Mouse (Mus musculus) hindbrain, postnatal 0 days (tissue): ENCODE results near the gene Phlpp1. TPM values are rescaled to one million over a fixed set of nuclear protein-coding genes. Genes with fewer than 3 reads are reported as not detected.
A peak's percentile ranks its signal among the peaks of the same experiment; 100 is the strongest.

ENCODE experiments used
- ATAC-seq: fragments of 200-750 bp; cut with Nextera tagmentation; 2 replicates; pipeline ENCODE4 v1.8.0; 2017; ENCODE audit warnings: mild to moderate bottlenecking, moderate TSS enrichment, moderate library complexity
- DNase-seq: peaks from one replicate; pipeline ENCODE4 v3.0.0-alpha.2; 2015; ENCODE audit warnings: low spot score
- H3K27ac ChIP-seq: fragments of 300-500 bp; sonication (generic); 2 replicates; pipeline ENCODE4 v1.5.1; 2014; ENCODE audit warnings: mild to moderate bottlenecking
- H3K27me3 ChIP-seq: fragments of 300-500 bp; sonication (generic); 2 replicates; pipeline ENCODE4 v1.6.1; 2014; ENCODE audit warnings: low read length, mixed read lengths; ENCODE audit not compliant: insufficient read depth
- H3K36me3 ChIP-seq: fragments of 300-500 bp; sonication (generic); 2 replicates; pipeline ENCODE4 v1.6.1; 2014; ENCODE audit warnings: low read length, mixed read lengths; ENCODE audit not compliant: insufficient read depth
- H3K4me1 ChIP-seq: fragments of 300-500 bp; sonication (generic); 2 replicates; pipeline ENCODE4 v1.6.1; 2014; ENCODE audit warnings: antibody characterized with exemption, low read length, mixed read lengths; ENCODE audit not compliant: insufficient read depth
- H3K4me2 ChIP-seq: fragments of 300-500 bp; sonication (generic); 2 replicates; pipeline ENCODE4 v1.6.1; 2014; ENCODE audit warnings: low read depth, mild to moderate bottlenecking, low read length, moderate library complexity, mixed read lengths
- H3K4me3 ChIP-seq: fragments of 300-500 bp; sonication (generic); 2 replicates; pipeline ENCODE4 v1.5.1; 2014; ENCODE audit warnings: low read length
- H3K9ac ChIP-seq: fragments of 300-500 bp; sonication (generic); replicated peaks from 2 replicates; pipeline ENCODE4 v1.6.1; 2014; ENCODE audit warnings: mild to moderate bottlenecking, low read length, moderate library complexity, mixed read lengths
- H3K9me3 ChIP-seq: fragments of 300-500 bp; sonication (generic); 2 replicates; pipeline ENCODE4 v1.6.1; 2016; ENCODE audit warnings: low read length, mixed read lengths
- CTCF ChIP-seq: IDR thresholded peaks from 2 replicates; pipeline ENCODE4 v1.5.1; 2016; ENCODE audit warnings: antibody characterized with exemption, control low read depth, low read depth
- WGBS: fragments of 180-500 bp; shearing (Covaris S2); extraction: QIAGEN DNeasy Blood & Tissue Kit; methylation state at CpG from one replicate; pipeline ENCODE4 v1.1.7; 2014; 5-methylcytosine and 5-hydroxymethylcytosine counted together
- polyA plus RNA-seq: library from polyadenylated mRNA; unstranded; fragments of >200 nt; fragmentation: Nextera tagmentation; extraction: Ambion mirVana; gene quantifications from 2 replicates; pipeline ENCODE4 v1.2.1, GENCODE M21; 2015
- total RNA-seq: library from RNA; depleted of rRNA; stranded (reverse); fragments of >200 nt; gene quantifications from 2 replicates; pipeline ENCODE4 v1.2.3, GENCODE M21; 2014

Gene Phlpp1
- total and polyA plus RNA-seq, 2 experiments from 2014 or later = 6.0 to 38.0 TPM

GRCm38 (mm10) chr1:106152742-106153141 is 18.8 kb upstream of the Phlpp1 start:
- ATAC-seq (no peak), DNase-seq (no peak)
- no peak overlapping the region for H3K27ac ChIP-seq
- no peak for TF ChIP-seq CTCF
- H3K4me1 ChIP-seq = peaks cover 5% of the 10 kb centered on the region; the same call in 1 of the 2 replicates
- H3K9me3 ChIP-seq = no peaks in the 10 kb centered on the region
- no peaks in the 10 kb centered on the region for H3K27me3 ChIP-seq
- H3K36me3 ChIP-seq = no peaks in the 10 kb centered on the region
- no peak overlapping the region for H3K4me3 ChIP-seq
- H3K4me2 ChIP-seq = no peak overlapping the region
- H3K9ac ChIP-seq = no peak overlapping the region

GRCm38 (mm10) chr1:106154590-106154989 is 17.0 kb upstream of the Phlpp1 start:
- no peak for TF ChIP-seq CTCF
- no peak for ATAC-seq
- no peaks in the 10 kb centered on the region for H3K27me3 ChIP-seq

GRCm38 (mm10) chr1:106155087-106155567 is 16.4 kb upstream of the Phlpp1 start:
- no peaks in the 10 kb centered on the region for H3K4me1 ChIP-seq
- no peaks in the 10 kb centered on the region for H3K36me3 ChIP-seq
- no peak for TF ChIP-seq CTCF
- no peak overlapping the region for H3K4me3 ChIP-seq
- no peak overlapping the region for H3K4me2 ChIP-seq
- peak; percentile 88 for ATAC-seq
- no peaks in the 10 kb centered on the region for H3K27me3 ChIP-seq
- DNase-seq = peak; percentile 72
- 44% methylated on average over 10 of the region's 10 CpGs for WGBS
- H3K27ac ChIP-seq = peak overlapping the region; percentile 58
- H3K9me3 ChIP-seq = no peaks in the 10 kb centered on the region
- H3K9ac ChIP-seq = no peak overlapping the region

More at GRCm38 (mm10) chr1:106154590-106154989, 17.0 kb upstream of the Phlpp1 start:
- Histone ChIP-seq H3K36me3 (no peaks in the 10 kb centered on the region), H3K27ac (peak overlapping the region; percentile 58; the same call in 1 of the 2 replicates), H3K4me2 (no peak overlapping the region), H3K4me1 (no peaks in the 10 kb centered on the region), H3K9ac (no peak overlapping the region), H3K4me3 (no peak overlapping the region), H3K9me3 (no peaks in the 10 kb centered on the region)
- no peak for DNase-seq
- WGBS = 72% methylated on average over 7 of the region's 7 CpGs

- no peak for TF ChIP-seq CTCF
- Histone ChIP-seq H3K27me3 (no peaks in the 10 kb centered on the region), H3K36me3 (no peaks in the 10 kb centered on the region), H3K27ac (peak overlapping the region; percentile 58; the same call in 1 of the 2 replicates), H3K4me2 (no peak overlapping the region), H3K4me1 (no peaks in the 10 kb centered on the region), H3K9ac (no peak overlapping the region), H3K4me3 (no peak overlapping the region), H3K9me3 (no peaks in the 10 kb centered on the region)
- DNase-seq (no peak), ATAC-seq (no peak)
- 77% methylated on average over 6 of the region's 6 CpGs for WGBS
Measured at GRCm38 (mm10) chr1:106155702-106156101, 15.8 kb upstream of the Phlpp1 start.

GRCm38 (mm10) chr1:106157961-106158515 is 13.5 kb upstream of the Phlpp1 start:
- Histone ChIP-seq H3K4me2 (no peak overlapping the region), H3K4me1 (no peaks in the 10 kb centered on the region), H3K4me3 (no peak overlapping the region), H3K9ac (no peak overlapping the region), H3K27ac (no peak overlapping the region), H3K27me3 (no peaks in the 10 kb centered on the region), H3K9me3 (no peaks in the 10 kb centered on the region), H3K36me3 (no peaks in the 10 kb centered on the region)
- DNase-seq (no peak), ATAC-seq (no peak)
- WGBS = 70% methylated on average over 4 of the region's 4 CpGs
- no peak for TF ChIP-seq CTCF

- Histone ChIP-seq H3K27me3 (no peaks in the 10 kb centered on the region), H3K4me2 (no peak overlapping the region), H3K9me3 (no peaks in the 10 kb centered on the region), H3K4me3 (no peak overlapping the region), H3K9ac (no peak overlapping the region), H3K36me3 (no peaks in the 10 kb centered on the region), H3K27ac (no peak overlapping the region), H3K4me1 (no peaks in the 10 kb centered on the region)
- no peak for ATAC-seq
- 97% methylated on average over 5 of the region's 5 CpGs for WGBS
- TF ChIP-seq CTCF = no peak
- no peak for DNase-seq
Measured at GRCm38 (mm10) chr1:106159667-106160066, 11.9 kb upstream of the Phlpp1 start.

GRCm38 (mm10) chr1:106160916-106161315 is 10.6 kb upstream of the Phlpp1 start:
- ATAC-seq = no peak

More at GRCm38 (mm10) chr1:106160916-106161315, 10.6 kb upstream of the Phlpp1 start:
- no peak overlapping the region for H3K4me3 ChIP-seq
- H3K9ac ChIP-seq = no peak overlapping the region
- H3K27ac ChIP-seq = no peak overlapping the region
- no peaks in the 10 kb centered on the region for H3K9me3 ChIP-seq
- TF ChIP-seq CTCF = no peak
- WGBS = 85% methylated on average over 4 of the region's 4 CpGs
- H3K36me3 ChIP-seq = no peaks in the 10 kb centered on the region
- DNase-seq = no peak
- H3K4me1 ChIP-seq = no peaks in the 10 kb centered on the region
- H3K4me2 ChIP-seq = no peak overlapping the region
- H3K27me3 ChIP-seq = no peaks in the 10 kb centered on the region
